Mouse (Mus musculus): ENCODE measurements around the gene Cep295nl. TPM values are rescaled to one million over a fixed set of nuclear protein-coding genes. Genes with fewer than 3 reads are reported as not detected.

Gene Cep295nl
- total RNA-seq, 2 experiments from 2014 or later = 0.56 to 0.76 TPM

Other genes with a start within 250 kb of the Cep295nl start
- gene Dnah17, start 211.9 kb downstream of the Cep295nl start, total RNA-seq (2021) = under 1 TPM; 0.06 to 0.14 TPM
- gene Cyth1, start 93.9 kb downstream of the Cep295nl start, total RNA-seq (2021) = 10 to 100 TPM; 45.6 to 51.6 TPM
- gene Usp36, start 52.3 kb downstream of the Cep295nl start, total RNA-seq (2021) = 10 to 100 TPM; 12.6 to 15.2 TPM
- 100 to 1,000 TPM; 118 to 123 TPM for gene Timp2, start 13.2 kb upstream of the Cep295nl start, total RNA-seq (2021)
- 10 to 100 TPM; 26.2 to 48.2 TPM for gene Lgals3bp, start 59.6 kb upstream of the Cep295nl start, total RNA-seq (2021)
- gene Cant1, start 76.6 kb upstream of the Cep295nl start, total RNA-seq (2021) = 10 to 100 TPM; 16.4 to 18.3 TPM
- gene C1qtnf1, start 85.7 kb upstream of the Cep295nl start, total RNA-seq (2021) = 10 to 100 TPM; 19.8 to 24.5 TPM
- 1 to 10 TPM; 5.4 to 7.4 TPM for gene Engase, start 134.3 kb upstream of the Cep295nl start, total RNA-seq (2021)